Mouse (Mus musculus) liver, adult 2 months (tissue): Measurements from ENCODE around the gene Psmd5. TPM values are rescaled to one million over a fixed set of nuclear protein-coding genes. Genes with fewer than 3 reads are reported as not detected.

Source experiments
- DNase-seq: peaks from one replicate; pipeline ENCODE4 v3.0.0-alpha.2; 2011; ENCODE audit warnings: low read depth, low spot score; ENCODE audit errors: extremely low read depth
- H3K27ac ChIP-seq: fragments of 200-500 bp; replicated peaks from 2 replicates; pipeline ENCODE4 v1.5.1; 2012; ENCODE audit warnings: low read depth, mild to moderate bottlenecking, control low read depth, inconsistent platforms, low read length; ENCODE audit not compliant: insufficient read depth
- H3K27me3 ChIP-seq: fragments of 200-500 bp; 2 replicates; pipeline ENCODE4 v1.6.1; 2012; ENCODE audit warnings: mild to moderate bottlenecking, moderate library complexity, low read length, inconsistent platforms; ENCODE audit not compliant: control insufficient read depth, insufficient read depth
- H3K36me3 ChIP-seq: fragments of 200-500 bp; 2 replicates; pipeline ENCODE4 v1.6.1; 2012; ENCODE audit warnings: low read length, inconsistent platforms; ENCODE audit not compliant: control insufficient read depth, insufficient read depth
- H3K4me1 ChIP-seq: fragments of 200-500 bp; 2 replicates; pipeline ENCODE4 v1.6.1; 2011; ENCODE audit warnings: low read length; ENCODE audit not compliant: control insufficient read depth, insufficient read depth
- H3K4me3 ChIP-seq: fragments of 200-500 bp; 2 replicates; pipeline ENCODE4 v1.5.1; 2011; ENCODE audit warnings: low read depth, mild to moderate bottlenecking, control low read depth, low read length, moderate library complexity; ENCODE audit not compliant: insufficient read depth
- H3K79me2 ChIP-seq: fragments of 200-500 bp; 2 replicates; pipeline ENCODE4 v1.6.1; 2012; ENCODE audit warnings: inconsistent platforms, mild to moderate bottlenecking, low read length, moderate library complexity; ENCODE audit not compliant: control insufficient read depth, insufficient read depth
- H3K9ac ChIP-seq: fragments of 200-500 bp; 2 replicates; pipeline ENCODE4 v1.6.1; 2012; ENCODE audit warnings: low read depth, mild to moderate bottlenecking, control low read depth, inconsistent platforms, low read length
- CTCF ChIP-seq: fragments of 200-500 bp; IDR thresholded peaks from 2 replicates; pipeline ENCODE4 v1.5.1; 2011; ENCODE audit warnings: low read depth, low read length, control low read depth
- POLR2A ChIP-seq: fragments of 200-500 bp; IDR thresholded peaks from 2 replicates; pipeline ENCODE4 v1.6.1; 2011; ENCODE audit warnings: low read length, control low read depth; ENCODE audit not compliant: insufficient read depth; ENCODE audit errors: extremely low read depth
- WGBS: fragments of 180-500 bp; shearing (Covaris S2); methylation state at CpG from one replicate; pipeline ENCODE4 v1.1.7; 2018; 5-methylcytosine and 5-hydroxymethylcytosine counted together
- polyA plus RNA-seq: library from polyadenylated mRNA; depleted of rRNA; stranded (reverse); fragments of >200 nt; gene quantifications from 2 replicates; pipeline ENCODE4 v1.2.3, GENCODE M21; 2012
- total RNA-seq: library from RNA; depleted of rRNA; stranded (reverse); fragments of >200 nt; gene quantifications from 2 replicates; pipeline ENCODE4 v1.2.3, GENCODE M21; 2014

Psmd5 gene
- total and polyA plus RNA-seq, 2 experiments: 18.1 to 31.1 TPM

GRCm38 (mm10) chr2:34884186-34884585 is 9.4 kb upstream of the Psmd5 start:
- peaks cover 24% of the 10 kb centered on the region; the same call in 1 of the 2 replicates for H3K36me3 ChIP-seq
- H3K4me1 ChIP-seq: peaks cover 13% of the 10 kb centered on the region
- no peak overlapping the region for H3K4me3 ChIP-seq
- H3K27ac ChIP-seq: no peak overlapping the region
- 71% methylated on average over 2 of the region's 2 CpGs for WGBS
- H3K79me2 ChIP-seq: peaks cover 12% of the 10 kb centered on the region; the same call in 1 of the 2 replicates
- no peak overlapping the region for H3K9ac ChIP-seq
- DNase-seq: no peak
- no peaks in the 10 kb centered on the region for H3K27me3 ChIP-seq
- no peak for TF ChIP-seq CTCF
- TF ChIP-seq POLR2A: no peak

GRCm38 (mm10) chr2:34883190-34883589 is 8.4 kb upstream of the Psmd5 start:
- H3K27me3 ChIP-seq: no peaks in the 10 kb centered on the region
- no peak overlapping the region for H3K4me3 ChIP-seq
- peak overlapping the region; percentile 23; the same call in 1 of the 2 replicates for H3K27ac ChIP-seq
- 15% methylated on average over 5 of the region's 5 CpGs for WGBS
- no peak overlapping the region for H3K9ac ChIP-seq
- peak; percentile 80 for DNase-seq
- H3K4me1 ChIP-seq: peaks cover 13% of the 10 kb centered on the region
- peaks cover 19% of the 10 kb centered on the region; the same call in 1 of the 2 replicates for H3K36me3 ChIP-seq
- H3K79me2 ChIP-seq: peaks cover 14% of the 10 kb centered on the region; the same call in 1 of the 2 replicates
- TF ChIP-seq CTCF (no peak), POLR2A (no peak)

DNA sequence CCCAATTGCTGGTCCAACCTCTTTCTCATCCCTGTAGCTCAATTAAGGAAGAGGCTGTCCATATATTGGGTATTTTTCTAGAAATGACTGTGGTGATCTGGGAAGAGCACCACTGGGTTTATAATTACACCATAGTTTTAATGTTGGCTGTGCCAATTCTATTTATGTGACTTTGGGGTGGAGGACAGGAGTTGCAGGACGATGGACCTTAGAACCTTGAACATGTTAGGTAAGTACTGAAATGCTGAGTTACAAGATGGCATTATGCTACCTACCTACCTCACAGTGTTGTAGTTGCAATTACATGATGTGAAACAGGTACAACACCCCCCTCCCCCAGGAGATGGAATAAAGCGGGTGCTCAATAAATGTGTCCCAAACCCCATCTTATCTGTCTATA is 8.0 kb upstream of the Psmd5 start:
- Histone ChIP-seq H3K36me3 (peaks cover 16% of the 10 kb centered on the region; the same call in 1 of the 2 replicates), H3K4me1 (peaks cover 13% of the 10 kb centered on the region), H3K27me3 (no peaks in the 10 kb centered on the region), H3K27ac (peak overlapping the region; percentile 29), H3K9ac (no peak overlapping the region), H3K79me2 (peaks cover 18% of the 10 kb centered on the region), H3K4me3 (no peak overlapping the region)
- 45% methylated on average over 2 of the region's 2 CpGs for WGBS
- DNase-seq: peak; percentile 83
- TF ChIP-seq CTCF (no peak), POLR2A (no peak)

GRCm38 (mm10) chr2:34880054-34880453 is 5.3 kb upstream of the Psmd5 start:
- H3K79me2 ChIP-seq: peaks cover 35% of the 10 kb centered on the region
- DNase-seq: no peak
- 88% methylated on average over 10 of the region's 10 CpGs for WGBS
- H3K4me3 ChIP-seq: no peak overlapping the region
- H3K27ac ChIP-seq: no peak overlapping the region
- no peak for TF ChIP-seq CTCF
- TF ChIP-seq POLR2A: no peak
- peaks cover 17% of the 10 kb centered on the region for H3K4me1 ChIP-seq
- H3K27me3 ChIP-seq: no peaks in the 10 kb centered on the region
- no peak overlapping the region for H3K9ac ChIP-seq
- peaks cover 5% of the 10 kb centered on the region; the same call in 1 of the 2 replicates for H3K36me3 ChIP-seq

- TF ChIP-seq POLR2A (peak; percentile 62), CTCF (no peak)
- Histone ChIP-seq H3K4me3 (peak within 1 kb of the TSS; percentile 85), H3K79me2 (peaks cover 28% of the 10 kb centered on the region), H3K27ac (peak within 1 kb of the TSS; percentile 99), H3K9ac (peak within 1 kb of the TSS; percentile 86), H3K4me1 (peaks cover 12% of the 10 kb centered on the region), H3K27me3 (no peaks in the 10 kb centered on the region), H3K36me3 (no peaks in the 10 kb centered on the region)
- 5% methylated on average over 14 of the region's 14 CpGs for WGBS
- no peak for DNase-seq
Measured at GRCm38 (mm10) chr2:34874271-34874670, 497 bp downstream of the Psmd5 start, which contains the start of gene Cutal. Gene Cutal (plus strand): TSS chr2:34874396.

- DNase-seq: peak; percentile 93
- Histone ChIP-seq H3K27me3 (no peaks in the 10 kb centered on the region), H3K9ac (peak overlapping the region; percentile 82), H3K27ac (peak overlapping the region; percentile 77), H3K36me3 (peaks cover 1% of the 10 kb centered on the region; the same call in 1 of the 2 replicates), H3K4me3 (peak overlapping the region; percentile 69), H3K4me1 (peaks cover 8% of the 10 kb centered on the region), H3K79me2 (peaks cover 19% of the 10 kb centered on the region; the same call in 1 of the 2 replicates)
- TF ChIP-seq CTCF (no peak), POLR2A (peak; percentile 66)
- under 1% methylated on average over 67 of the region's 67 CpGs for WGBS
Measured at GRCm38 (mm10) chr2:34870520-34871474, 4.0 kb downstream of the Psmd5 start.
